Mouse (Mus musculus) layer of hippocampus, adult 18-20 months (tissue): ENCODE data around the gene Kctd12. TPM values are rescaled to one million over a fixed set of nuclear protein-coding genes. Genes with fewer than 3 reads are reported as not detected.

Source experiments
- DNase-seq, 2 experiments: peaks; one replicate each; pipeline ENCODE4 v3.0.0; 2022; ENCODE audit warnings: low spot score in 2 of 2
- microRNA-seq, 2 experiments: library from miRNA; unstranded; fragments of <30 nt; microRNA quantifications; one replicate each; pipeline ENCODE4 v1.2.0; 2021
- total RNA-seq, 2 experiments: library from RNA; stranded (reverse); gene quantifications; 2 replicates each; pipeline ENCODE4 v1.2.3; 2021

The Kctd12 gene
- total RNA-seq, 2 experiments from 2014 or later, result 121 to 126 TPM

DNA sequence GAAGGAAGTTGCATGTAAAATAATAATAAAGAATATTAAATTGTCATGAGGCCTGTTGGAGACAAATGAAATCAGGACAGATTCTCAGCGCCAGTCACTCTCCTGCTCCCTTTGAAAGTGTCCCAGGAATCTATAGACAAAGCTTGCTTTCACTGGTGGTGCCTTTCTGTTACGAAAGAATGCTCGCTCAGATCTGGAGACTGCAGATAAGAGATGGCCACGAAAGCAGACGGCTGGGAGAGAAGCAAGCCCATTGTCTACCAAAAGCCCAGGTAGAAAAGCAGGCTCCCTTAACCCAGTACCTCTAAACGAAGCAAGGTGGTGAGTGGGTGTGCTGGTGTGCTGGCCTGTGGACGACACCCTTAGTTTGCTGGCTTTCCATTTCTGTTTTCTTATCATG lies 16.2 kb downstream of the Kctd12 start:
- no peak for DNase-seq

DNA sequence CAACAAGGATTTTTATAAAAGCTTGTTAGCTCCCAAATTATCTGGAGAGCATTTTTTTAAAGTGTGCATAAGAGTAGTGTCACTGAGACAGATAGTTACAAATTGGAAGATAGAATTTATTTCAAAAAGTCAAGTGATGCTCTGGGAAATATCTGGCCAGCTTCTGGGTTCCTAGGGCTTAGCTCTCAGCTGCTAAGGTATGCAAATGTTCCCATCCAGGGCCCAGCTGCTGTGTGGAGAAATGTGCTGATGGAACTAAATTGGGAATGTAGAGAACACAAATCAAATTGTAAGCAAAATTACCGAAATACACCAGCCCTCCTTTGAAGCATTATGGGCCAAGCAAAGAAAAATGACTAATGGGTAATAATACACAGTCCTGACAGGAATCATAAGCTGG lies 16.6 kb downstream of the Kctd12 start:
- DNase-seq, result no peak

DNA sequence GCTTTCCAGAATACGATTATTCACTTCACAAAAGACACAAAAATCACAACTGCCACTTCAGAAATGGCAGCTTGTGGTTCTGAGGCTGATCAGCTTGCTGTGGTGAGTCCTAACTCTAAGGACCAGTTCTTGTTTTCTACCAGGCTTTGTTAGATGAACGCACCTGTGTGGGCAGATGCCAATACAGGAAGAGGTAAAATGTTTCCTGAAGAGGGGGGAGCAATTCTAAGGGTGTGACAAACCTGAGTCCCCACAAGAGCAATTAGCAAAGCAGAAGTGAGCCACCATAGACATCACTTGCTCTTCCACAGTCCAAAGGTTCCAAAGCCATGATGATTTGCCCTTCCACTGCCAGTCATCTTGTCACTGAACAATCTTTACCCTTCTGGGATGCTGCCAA lies 20.4 kb downstream of the Kctd12 start:
- no peak for DNase-seq

DNA sequence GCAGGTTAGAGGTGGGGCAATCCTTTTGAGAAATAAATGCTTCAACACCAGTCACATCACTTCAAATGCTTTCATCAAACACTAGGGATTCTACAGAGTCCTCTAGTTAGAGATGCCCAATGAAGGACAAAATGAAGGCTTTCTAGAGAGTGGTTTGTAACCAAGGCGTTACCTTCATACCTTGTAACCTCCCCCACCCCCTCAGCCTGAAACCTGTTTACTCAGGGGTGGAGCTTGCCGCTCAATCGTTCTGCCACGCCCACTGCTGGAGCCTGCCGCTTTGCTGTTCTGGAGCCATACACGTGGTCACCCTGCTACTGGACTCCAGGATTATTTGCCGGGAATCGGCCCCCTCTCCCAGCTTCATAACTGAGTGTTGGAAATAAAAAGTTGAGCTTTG lies 28.9 kb downstream of the Kctd12 start:
- DNase-seq, result no peak

DNA sequence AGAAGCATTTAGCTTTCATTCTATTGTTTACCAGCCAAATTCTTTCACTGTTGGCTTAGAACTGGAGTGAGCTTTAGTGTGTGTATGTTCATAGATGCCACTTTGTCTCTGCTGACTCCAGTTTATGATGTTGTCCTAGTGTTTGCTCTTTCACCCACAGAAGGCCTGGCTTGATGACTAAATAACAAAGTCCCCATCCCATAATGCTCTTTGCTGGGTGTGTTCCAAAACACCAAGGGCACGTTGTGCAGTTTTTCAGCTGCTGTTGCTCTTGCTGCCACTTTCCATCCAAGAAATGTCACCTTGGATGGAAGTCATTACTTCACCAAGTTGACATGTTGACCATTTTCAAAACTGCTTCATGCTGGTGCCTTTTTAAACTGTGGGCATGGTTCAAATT lies 30.5 kb downstream of the Kctd12 start:
- no peak for DNase-seq

DNA sequence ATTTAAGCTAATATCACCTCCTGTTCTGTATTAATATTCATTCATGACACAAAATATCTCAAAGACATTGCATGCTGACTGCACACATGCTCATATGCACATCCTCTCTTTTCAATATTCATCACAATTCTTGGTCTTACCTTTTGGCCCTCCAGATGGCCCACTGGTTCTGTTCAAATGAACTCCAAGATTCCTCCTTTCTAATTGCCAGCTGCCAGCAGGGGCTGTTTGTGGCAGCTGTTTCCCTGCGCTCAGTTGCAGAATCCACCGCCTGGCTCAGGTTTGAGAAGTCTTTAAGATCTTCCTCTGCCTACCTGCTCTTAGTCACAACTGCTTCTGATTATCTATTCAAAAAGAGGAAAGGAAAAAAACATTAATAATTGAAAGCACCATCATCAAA lies 34.6 kb downstream of the Kctd12 start:
- DNase-seq, result no peak

DNA sequence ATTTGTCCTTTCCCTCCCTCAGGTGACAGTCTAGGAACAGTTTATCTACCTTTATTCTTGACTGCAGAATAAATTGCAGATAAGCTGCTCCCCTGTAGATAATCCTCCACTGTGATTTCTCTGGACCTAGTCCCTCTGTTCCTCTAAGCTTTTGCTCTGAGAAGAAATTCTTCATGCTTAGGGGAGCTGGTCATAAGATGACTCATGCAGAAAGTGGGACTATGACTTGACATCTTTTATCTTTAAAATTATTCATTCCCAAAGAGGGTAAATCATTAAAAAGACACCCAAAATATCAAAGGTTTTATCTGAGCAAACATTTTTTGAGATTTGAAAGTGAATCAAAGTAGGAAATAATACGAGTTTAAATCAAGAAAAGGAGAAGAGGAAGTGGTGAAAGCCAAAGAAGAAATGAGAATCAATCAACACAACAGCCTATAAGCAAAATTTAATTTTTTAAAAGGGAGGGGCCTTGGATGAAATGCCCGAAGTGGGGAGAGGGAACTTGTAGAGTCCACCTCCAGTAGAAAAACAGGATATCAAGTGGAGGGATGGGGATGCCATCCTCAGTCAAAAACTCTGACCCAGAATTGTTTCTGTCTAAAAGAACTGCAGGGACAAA lies 40.1 kb downstream of the Kctd12 start:
- no peak for DNase-seq

DNA sequence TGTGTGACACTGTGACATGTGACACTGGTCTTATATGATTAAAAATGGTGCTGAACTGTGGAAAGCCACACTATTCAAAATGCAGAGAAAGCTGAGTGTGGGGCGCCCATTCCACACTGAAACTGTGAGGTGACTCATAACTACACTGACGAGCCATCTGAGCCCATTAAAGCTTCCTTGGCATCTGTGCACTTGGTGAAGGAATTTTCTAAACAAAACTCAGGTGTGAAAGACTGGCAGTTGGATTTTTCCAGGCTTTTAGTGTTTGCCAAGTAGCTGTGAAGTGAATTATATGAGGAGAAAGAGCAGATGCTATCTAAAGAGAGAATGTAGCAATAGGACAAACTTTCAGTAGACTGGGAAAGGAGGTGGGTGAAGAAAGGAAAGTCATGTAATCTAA lies 47.6 kb downstream of the Kctd12 start:
- no peak for DNase-seq

DNA sequence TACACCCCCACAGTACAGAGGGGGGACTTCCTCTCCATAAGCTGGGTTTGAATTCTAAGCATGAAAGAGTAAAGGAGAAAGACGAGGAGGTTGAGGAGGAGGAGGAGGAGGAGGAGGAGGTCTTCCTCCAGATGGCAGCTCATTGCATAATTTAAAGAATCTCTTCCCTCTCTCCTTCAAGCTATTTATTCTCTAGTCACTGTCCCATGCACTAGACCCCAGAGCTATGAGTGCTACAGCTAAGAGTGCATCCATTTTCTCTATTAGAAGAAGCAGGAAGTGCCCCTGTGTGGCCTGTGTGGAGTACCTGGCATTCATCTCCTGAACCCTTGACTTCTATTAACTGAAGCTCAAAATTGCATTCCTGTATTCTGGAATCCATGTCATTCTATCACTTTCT lies 51.5 kb downstream of the Kctd12 start:
- no peak for DNase-seq

DNA sequence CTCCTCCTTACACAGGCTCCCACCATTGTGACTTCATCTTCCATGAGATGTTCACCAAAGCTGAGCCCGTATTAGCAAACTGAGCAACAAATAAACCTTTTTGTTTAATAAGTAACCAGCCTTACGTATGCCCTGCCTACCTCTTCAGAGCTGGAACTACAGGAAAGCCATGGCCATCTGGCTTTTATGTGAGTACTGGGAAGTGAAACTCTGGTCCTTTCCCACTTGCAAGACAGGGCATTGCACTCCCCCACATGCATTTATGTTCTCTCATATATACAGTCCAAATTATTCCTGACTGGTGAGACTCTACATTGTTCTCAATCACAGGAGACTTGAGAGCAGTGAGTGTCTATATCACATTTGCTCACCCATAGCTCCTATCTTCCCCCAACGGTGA lies 52.9 kb downstream of the Kctd12 start:
- no peak for DNase-seq

DNA sequence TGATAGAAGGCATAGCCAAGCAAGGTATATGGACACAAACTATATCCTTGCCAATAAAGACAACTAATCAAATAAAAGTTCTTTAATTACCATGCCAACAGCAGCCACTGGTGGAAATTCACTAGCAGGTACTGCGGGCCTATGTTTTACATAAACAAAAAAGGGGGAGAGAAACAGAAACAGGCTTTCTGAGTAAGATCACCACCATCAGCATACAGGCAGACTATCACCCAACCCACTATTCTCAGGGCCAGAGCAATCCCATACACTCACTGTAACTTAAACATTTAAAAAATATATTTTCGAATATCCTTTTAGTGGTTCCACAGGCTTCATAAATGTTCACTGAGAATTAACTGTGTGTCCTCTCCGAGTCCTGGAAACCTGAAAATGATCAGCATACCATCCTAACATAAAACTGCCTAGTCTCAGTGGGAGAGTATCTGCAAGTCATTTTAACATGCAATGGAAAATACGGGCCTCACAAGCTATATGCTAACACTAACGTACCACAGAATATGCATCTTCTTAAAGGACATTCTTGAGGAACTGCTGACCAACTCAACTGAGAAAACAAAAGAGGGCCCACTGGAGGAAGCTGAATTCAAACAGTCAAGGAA lies 54.5 kb downstream of the Kctd12 start:
- no peak for DNase-seq

Small RNAs within 50 kb of the gene (microRNA-seq; reads per million reads assigned to microRNA genes)
- 0.99 to 2.9 reads per million in 2 experiments for gene Mir5130

Other genes starting within 250 kb of the Kctd12 start
- gene Acod1, start 64.3 kb upstream of the Kctd12 start, total RNA-seq, result not detected
- gene Cln5, start 87.6 kb upstream of the Kctd12 start, total RNA-seq, result 10 to 100 TPM; 11.0 to 12.1 TPM
- gene Fbxl3, start 116.9 kb upstream of the Kctd12 start, total RNA-seq, result 100 to 1,000 TPM in 1 of 2 experiments, 10 to 100 TPM in 1; 97.2 to 101 TPM